Mouse (Mus musculus) testis, adult 10 weeks (tissue): ENCODE results near the gene Mrpl45. TPM values are rescaled to one million over a fixed set of nuclear protein-coding genes. Genes with fewer than 3 reads are reported as not detected.

Experiments
- polyA plus RNA-seq: library from polyadenylated mRNA; stranded (reverse); fragments of 350-450 nt; fragmentation: Illumina TruSeq; extraction: RNeasy Lipid Tissue Mini Kit (QIAGEN cat#74804); gene quantifications from one replicate; pipeline ENCODE4 v1.2.3, GENCODE M21; 2014; ENCODE audit warnings: low read depth, low replicate concordance

Mrpl45 gene
- polyA plus RNA-seq = 19.5 TPM

GRCm38 (mm10) chr11:97315504-97316503 lies at the start of gene Mrpl45:
Mrpl45 (plus strand) TSS chr11:97315716.

GRCm38 (mm10) chr11:97280216-97280861 lies 35.2 kb upstream of the Mrpl45 start, which contains the start of gene Npepps:
Npepps (minus strand) TSS chr11:97280638.

GRCm38 (mm10) chr11:97352027-97352684 lies 36.6 kb downstream of the Mrpl45 start, which contains the start of gene Gpr179:
Gpr179 (minus strand) TSS chr11:97352077.

GRCm38 (mm10) chr11:97361948-97362648 lies 46.6 kb downstream of the Mrpl45 start, which contains the start of gene Socs7:
Socs7 (plus strand) TSS chr11:97362551.

Other genes with a start within 250 kb of the Mrpl45 start
- not detected for gene Tbx21, start 200.4 kb upstream of the Mrpl45 start, polyA plus RNA-seq
- gene Tbkbp1, start 164.2 kb upstream of the Mrpl45 start, polyA plus RNA-seq = not detected
- 110 TPM for gene Kpnb1, start 127.8 kb upstream of the Mrpl45 start, polyA plus RNA-seq
- gene Npepps, start 35.1 kb upstream of the Mrpl45 start, polyA plus RNA-seq = 135 TPM
- 0.32 TPM for gene Gpr179, start 36.4 kb downstream of the Mrpl45 start, polyA plus RNA-seq
- 36.5 TPM for gene Socs7, start 46.8 kb downstream of the Mrpl45 start, polyA plus RNA-seq
- gene Arhgap23, start 99.8 kb downstream of the Mrpl45 start, polyA plus RNA-seq = 4.0 TPM
- 3.6 TPM for gene 4933428G20Rik, start 184.6 kb downstream of the Mrpl45 start, polyA plus RNA-seq